Mouse (Mus musculus) left cerebral cortex, adult 18-20 months (tissue): ENCODE results near the gene Mbtps1. TPM values are rescaled to one million over a fixed set of nuclear protein-coding genes. Genes with fewer than 3 reads are reported as not detected.

Source experiments
- DNase-seq, 2 experiments: peaks; one replicate each; pipeline ENCODE4 v3.0.0; 2021 to 2022; ENCODE audit warnings: low spot score in 2 of 2, mixed read lengths in 1 of 2
- long read RNA-seq, 2 experiments: library from polyadenylated mRNA; stranded (forward); transcript quantifications; one replicate each; pipeline ENCODE4 v2.0.0; 2021
- total RNA-seq, 2 experiments: library from RNA; stranded (reverse); gene quantifications; 2 replicates each; pipeline ENCODE4 v1.2.3; 2021

Gene Mbtps1
- total RNA-seq, result 10 to 100 TPM; 61.9 to 65.5 TPM
- long read RNA-seq, experiment 1, full-length matches to known transcripts, result 26 of 48 reads
- long read RNA-seq, experiment 1, partial matches to known transcripts, result 11 of 48 reads
- long read RNA-seq, experiment 1, other reads (novel, unspliced or antisense), result 11 of 48 reads
- long read RNA-seq, experiment 2, full-length matches to known transcripts, result 17 of 40 reads
- long read RNA-seq, experiment 2, partial matches to known transcripts, result 11 of 40 reads
- long read RNA-seq, experiment 2, other reads (novel, unspliced or antisense), result 12 of 40 reads

DNA sequence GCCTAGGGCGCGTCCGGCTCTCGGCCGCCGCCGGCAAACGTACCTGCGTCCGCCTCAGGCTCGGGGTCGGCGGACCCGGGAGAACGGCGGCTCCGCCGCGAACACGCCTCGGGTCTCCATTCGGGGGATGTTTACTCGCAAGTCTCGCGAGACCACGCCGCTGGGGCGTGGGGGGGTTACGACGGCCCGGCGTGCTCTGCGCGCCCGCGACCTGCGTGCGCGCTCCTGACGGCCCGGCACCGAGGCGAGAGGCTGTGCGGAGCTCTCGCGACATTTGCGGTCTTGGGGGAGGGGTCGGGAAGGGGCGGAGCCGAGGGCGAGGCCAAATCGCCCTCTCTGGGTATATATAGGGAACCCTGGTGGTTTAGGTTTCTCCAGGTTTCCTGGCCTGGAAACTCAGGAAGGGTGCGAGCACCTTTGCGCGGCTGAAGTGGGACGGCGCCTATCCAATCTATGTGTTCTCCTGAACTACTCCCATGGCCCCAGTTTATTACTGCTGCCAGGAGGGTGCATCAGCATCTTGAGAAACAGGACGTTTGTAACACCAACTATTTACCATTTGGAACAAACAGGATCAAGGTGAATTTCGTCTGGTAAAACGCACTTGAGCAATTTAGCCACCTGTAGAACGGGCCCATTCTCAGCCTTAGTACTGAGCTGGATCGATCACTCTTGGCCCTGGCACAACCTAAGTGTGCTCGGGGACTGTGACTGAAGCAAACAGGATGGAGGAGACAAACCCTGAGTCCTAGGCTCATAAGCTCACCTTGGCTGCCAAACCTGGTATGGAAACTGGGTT, at the start of gene Mbtps1:
TSS of gene Mbtps1 (minus strand) at position 133 of the 799 bp plus-strand sequence.
- peak; percentile 96 to 98 for DNase-seq

GRCm38 (mm10) chr8:119606224-119606623, 47.7 kb upstream of the Mbtps1 start:
- no peak for DNase-seq

- peak; percentile 93 to 97 for DNase-seq
Measured at GRCm38 (mm10) chr8:119604996-119605395, 46.5 kb upstream of the Mbtps1 start, which contains the start of gene Taf1c. Taf1c (minus strand) TSS chr8:119605222.

- no peak for DNase-seq
Measured at GRCm38 (mm10) chr8:119604398-119604803, 45.9 kb upstream of the Mbtps1 start.

DNA sequence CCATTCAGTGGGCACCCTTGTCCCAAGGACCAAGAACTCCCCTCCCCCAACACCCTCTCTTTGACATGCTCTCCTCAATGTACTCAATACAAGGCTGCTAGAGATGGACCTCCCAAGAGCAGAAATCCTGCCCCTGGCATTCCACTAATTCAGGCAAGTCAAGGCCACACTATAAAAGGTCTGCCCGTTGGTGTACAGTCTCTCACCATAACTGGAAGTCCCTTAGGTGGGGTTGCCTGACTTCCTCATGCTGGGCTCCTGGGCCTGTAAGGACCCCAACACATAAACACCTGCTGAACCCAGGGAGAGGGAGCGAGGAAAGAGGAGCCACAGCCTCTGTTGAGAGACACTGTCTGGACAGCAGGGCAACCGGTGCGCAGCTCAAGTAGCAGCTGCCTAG, 45.2 kb upstream of the Mbtps1 start:
- DNase-seq, result no peak

- DNase-seq, result no peak
Measured at GRCm38 (mm10) chr8:119591456-119591855, 32.9 kb upstream of the Mbtps1 start.

DNA sequence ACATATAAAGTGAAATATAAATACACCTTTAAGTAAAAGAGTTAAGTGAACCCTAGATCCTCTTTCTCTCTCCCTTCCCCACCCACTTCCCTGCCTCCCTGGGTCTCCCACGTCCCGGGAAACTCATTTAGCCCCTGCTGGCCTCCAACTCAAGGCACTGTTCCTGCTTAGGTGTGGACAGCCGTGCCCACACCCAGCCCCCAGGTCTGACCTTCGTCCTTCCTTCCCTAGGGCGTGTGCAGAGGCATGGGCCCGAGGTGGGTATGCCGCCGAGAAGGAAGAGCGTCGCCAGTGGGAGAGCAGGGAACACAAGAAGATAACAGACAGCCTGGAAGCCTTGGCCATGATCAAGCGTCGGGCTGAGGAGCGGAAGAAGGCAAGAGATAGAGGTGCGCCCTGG, 31.8 kb upstream of the Mbtps1 start:
- no peak for DNase-seq

- DNase-seq, result no peak
Measured at GRCm38 (mm10) chr8:119588844-119589243, 30.3 kb upstream of the Mbtps1 start.

GRCm38 (mm10) chr8:119588321-119588720, 29.8 kb upstream of the Mbtps1 start:
- DNase-seq, result no peak

- DNase-seq, result no peak
Measured at GRCm38 (mm10) chr8:119585901-119586300, 27.4 kb upstream of the Mbtps1 start.

DNA sequence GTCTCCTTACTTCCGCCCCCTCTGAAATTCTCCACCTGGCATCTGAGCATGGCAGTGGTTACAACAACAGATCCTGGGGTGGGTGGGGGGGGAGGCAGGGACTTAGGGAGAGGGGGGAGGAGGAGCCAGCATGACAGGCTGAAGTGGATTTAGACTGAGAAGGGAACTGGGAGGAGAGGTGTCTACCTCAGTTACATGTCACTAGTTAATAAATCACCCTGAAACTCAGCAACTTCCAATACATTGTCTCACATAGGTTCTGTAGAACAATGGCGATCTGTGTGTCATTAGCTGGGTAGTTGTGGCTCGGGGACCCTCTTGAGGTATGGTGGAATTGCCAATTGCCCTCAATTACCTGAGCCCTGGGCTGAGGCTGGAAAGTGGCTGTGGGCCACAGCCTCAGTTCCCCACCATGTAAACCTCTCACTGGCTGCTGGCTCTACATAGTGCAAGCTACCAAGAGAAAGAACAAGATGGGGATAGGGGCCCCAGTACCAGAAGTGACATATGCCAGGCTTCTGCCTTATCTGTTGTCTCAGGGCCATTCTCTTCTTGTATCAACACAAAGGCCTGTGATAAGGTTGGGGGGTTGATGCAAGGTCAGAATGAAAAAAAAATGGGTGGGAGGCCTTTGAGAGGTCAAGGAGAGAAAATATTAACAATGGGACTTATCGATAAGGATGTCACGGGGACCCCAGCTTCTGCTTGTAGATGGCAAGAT, 22.1 kb upstream of the Mbtps1 start:
- DNase-seq, result no peak

DNA sequence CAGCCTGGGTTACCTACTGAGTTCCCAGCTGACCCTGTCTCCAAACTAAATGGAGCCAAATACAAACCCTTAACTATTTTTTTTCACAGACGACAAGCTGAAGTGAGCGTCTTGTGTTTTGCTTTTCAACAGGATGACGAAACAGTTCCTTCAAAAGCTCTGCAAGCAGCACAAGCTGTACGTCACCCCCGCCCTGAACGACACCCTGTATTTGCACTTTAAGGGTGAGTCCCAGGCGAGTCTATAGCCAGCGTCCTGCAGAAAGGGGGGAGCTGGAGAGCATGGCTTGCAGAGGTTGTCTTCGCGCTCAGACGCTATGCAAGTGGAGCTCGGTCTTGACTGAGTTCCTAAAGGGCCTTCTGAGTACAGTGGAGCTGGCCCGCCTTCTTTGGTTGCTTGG, 20.6 kb upstream of the Mbtps1 start:
- DNase-seq, result no peak

DNA sequence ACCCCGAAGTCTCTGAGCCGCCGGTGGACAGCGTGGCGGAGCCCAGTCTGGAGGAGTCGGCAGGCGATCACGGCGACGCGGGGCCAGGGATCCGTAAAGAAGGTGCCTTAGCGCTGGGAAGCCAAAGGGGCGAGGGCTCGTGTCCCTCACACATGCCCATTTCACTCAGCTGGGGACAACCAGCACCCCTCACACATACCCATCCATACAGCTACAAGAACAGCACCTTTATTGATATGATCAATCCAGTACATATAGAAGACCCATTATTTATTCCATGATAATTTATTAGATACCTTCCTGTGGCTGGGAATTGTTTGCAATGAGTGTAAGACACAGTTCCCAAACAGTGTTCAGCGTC, 16.8 kb upstream of the Mbtps1 start:
- no peak for DNase-seq

GRCm38 (mm10) chr8:119574437-119575365, 16.2 kb upstream of the Mbtps1 start, which contains the start of the genes Hsdl1 and Dnaaf1:
Hsdl1 (minus strand) TSS chr8:119575183.
Dnaaf1 (plus strand) TSS chr8:119575235.
- DNase-seq, result peak; percentile 97 to 99

GRCm38 (mm10) chr8:119572411-119572810, 13.9 kb upstream of the Mbtps1 start:
- DNase-seq, result no peak

- no peak for DNase-seq
Measured at GRCm38 (mm10) chr8:119571135-119571534, 12.6 kb upstream of the Mbtps1 start.

DNA sequence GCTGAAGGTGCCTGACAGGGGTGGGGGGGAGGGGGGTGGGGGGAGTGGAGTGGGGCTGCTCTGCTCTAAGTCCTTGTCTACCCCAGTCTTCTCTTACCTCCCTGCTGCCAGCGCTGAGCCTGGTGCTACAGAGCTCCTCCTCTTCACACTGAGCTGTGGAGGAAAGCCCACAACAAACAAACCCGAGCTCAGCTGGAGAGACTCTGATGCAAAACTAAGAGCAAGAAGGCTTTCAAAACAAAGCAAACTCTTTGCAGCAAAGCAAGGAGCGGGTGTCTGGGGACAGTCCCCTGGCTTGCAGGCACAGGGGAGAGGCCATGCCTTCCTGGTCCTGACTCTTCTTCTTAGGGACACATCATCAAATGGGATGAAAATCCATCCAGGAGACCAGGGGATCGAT, 11.3 kb upstream of the Mbtps1 start:
- no peak for DNase-seq

GRCm38 (mm10) chr8:119568951-119569350, 10.4 kb upstream of the Mbtps1 start:
- DNase-seq, result no peak

DNA sequence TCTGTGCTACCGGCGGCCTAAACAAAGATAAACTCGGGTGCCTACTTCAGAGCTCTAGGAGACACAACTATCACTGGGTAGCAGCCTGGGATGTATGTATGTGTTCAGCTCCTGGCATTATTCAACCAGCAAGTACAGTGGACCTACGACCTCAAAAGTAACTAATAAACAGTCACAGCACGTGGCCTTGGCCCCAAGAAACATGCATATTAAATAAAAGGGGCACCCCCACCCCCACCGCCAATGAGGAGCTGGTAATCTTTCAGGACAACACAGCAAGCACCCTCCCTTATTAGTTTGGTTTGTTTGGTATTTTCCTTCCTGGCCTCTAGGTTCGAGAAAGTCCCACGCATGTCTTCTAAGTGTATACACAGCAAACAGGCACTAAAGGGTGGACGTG, 9.7 kb upstream of the Mbtps1 start:
- no peak for DNase-seq

- no peak for DNase-seq
Measured at GRCm38 (mm10) chr8:119566367-119566766, 7.8 kb upstream of the Mbtps1 start.

- no peak for DNase-seq
Measured at GRCm38 (mm10) chr8:119563849-119564251, 5.3 kb upstream of the Mbtps1 start.
